Mouse (Mus musculus) heart, adult 8-10 months (tissue): ENCODE measurements around the gene Acadsb. TPM values are rescaled to one million over a fixed set of nuclear protein-coding genes. Genes with fewer than 3 reads are reported as not detected.
"Not testable (repeated sequence)": the region's sequence is repeated elsewhere in the genome, so short reads cannot be mapped to it uniquely, and the experiment has no call there.

Experiments used
- DNase-seq: peaks from one replicate; pipeline ENCODE4 v3.0.0; 2022; ENCODE audit warnings: low spot score
- total RNA-seq, 4 experiments: library from RNA; stranded (reverse); gene quantifications; 2 replicates each; pipeline ENCODE4 v1.2.4; 2022

Gene Acadsb
- 100 to 1,000 TPM; 230 to 262 (median 243) TPM for total RNA-seq

DNA sequence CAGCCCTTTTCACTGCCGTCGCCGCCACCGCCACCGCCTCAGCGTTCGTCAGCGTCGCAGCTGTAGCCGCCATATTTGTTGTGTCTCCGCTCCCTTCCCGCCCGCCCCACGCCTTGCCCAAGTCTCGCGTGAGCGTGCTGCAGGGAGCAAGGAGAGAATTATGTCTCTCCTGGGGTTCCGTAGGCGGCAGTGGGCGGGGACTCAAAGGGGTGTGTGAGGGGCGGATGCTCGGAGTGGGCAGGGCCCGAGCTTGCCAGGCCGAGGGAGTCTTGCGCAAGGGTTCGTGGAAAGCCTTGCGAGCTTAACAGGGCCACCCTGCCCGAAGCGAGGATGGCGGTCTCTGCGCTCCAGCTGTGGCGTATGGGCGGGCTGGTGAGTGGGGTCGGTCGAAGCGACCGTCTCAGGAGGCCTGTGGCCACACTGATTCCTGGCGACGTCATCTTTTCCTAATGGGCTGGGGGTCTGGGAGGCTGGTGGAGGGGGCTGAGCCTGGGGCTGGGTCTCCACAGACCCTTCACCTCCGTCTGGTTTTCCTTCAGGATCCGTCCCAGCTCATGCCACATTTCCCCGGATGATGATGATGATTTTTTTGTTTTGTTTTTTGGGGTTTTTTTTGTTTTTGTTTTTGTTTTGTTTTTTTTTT lies at the start of gene Acadsb, which contains the start of gene Ikzf5:
TSS of gene Acadsb (plus strand) at position 186 of the 643 bp plus-strand sequence.
TSS of gene Ikzf5 (minus strand) at position 106 of the 643 bp plus-strand sequence.
- peak; percentile 100 for DNase-seq

DNA sequence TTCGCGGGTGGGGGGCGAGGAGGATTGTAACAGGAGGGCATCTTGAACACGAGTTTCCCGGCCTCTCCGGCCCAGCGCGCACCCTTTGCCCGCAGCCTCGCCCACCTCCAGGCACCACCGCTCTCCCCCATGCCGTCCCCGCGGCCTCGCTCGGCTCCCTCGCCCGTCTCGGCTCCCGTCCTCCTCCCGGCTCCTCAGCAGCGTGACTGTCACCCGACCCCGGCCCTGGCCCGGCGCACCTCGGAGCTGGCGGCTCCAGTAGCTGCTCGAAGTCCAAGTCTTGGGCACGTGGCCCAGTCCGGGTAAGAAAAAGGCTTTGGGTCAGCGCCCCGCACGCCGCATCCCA lies 48.2 kb upstream of the Acadsb start:
- no peak for DNase-seq

DNA sequence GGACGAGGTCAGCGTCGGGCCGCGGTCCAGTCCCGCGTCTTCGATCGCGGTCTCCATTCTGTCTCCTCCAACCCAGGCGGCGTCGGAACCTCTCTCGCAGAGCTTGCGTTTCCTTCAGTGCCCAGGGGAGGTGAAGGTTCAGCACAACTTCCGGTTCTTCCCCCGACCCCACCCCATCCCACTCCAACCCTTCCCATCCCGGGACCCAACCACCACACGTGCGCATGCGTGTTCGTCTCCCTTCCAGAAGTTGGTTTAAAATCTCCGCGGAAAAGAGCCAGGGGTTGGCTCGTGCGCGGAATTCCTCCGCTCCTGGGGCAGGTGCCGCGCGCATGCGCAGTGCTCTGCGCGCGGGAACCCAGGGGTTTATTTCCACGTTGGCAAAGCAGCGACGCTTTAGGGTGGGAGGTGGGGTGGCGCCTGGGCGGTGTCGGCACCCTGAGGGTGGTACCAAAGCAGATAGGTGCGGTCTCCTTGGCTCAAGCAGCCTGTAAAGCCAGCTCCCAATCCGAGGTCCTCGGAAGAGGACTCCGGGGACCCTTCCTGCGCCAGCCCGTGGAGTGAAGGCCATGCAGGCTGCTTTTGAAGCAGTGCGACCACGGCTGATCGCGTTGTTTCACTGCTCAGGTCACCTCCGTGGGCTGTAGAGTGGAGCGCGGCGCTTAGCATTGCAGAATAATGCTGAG lies 47.6 kb upstream of the Acadsb start, which contains the start of gene 2310057M21Rik:
TSS of gene 2310057M21Rik (minus strand) at position 145 of the 686 bp plus-strand sequence.
- peak; percentile 94 for DNase-seq

DNA sequence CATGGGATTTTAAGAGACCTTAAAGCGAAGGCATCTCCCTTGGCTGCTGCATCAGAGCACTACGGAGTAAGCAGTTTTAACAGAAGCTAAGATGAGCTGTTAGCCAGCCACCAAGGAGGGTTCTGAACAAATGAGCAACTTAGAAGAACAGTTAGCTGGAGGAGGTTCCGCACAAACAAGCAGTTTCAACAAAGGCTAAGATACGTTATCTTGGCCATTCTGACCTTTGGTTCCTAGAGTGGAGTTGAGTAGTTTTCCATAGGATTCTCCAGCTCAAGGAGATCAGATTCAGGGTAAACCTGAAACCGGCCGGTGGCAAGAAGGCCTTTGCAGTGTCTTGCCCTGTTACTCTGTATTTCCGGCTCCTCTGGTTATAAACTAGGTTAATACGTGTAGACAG lies 46.3 kb upstream of the Acadsb start:
- DNase-seq, result no peak

DNA sequence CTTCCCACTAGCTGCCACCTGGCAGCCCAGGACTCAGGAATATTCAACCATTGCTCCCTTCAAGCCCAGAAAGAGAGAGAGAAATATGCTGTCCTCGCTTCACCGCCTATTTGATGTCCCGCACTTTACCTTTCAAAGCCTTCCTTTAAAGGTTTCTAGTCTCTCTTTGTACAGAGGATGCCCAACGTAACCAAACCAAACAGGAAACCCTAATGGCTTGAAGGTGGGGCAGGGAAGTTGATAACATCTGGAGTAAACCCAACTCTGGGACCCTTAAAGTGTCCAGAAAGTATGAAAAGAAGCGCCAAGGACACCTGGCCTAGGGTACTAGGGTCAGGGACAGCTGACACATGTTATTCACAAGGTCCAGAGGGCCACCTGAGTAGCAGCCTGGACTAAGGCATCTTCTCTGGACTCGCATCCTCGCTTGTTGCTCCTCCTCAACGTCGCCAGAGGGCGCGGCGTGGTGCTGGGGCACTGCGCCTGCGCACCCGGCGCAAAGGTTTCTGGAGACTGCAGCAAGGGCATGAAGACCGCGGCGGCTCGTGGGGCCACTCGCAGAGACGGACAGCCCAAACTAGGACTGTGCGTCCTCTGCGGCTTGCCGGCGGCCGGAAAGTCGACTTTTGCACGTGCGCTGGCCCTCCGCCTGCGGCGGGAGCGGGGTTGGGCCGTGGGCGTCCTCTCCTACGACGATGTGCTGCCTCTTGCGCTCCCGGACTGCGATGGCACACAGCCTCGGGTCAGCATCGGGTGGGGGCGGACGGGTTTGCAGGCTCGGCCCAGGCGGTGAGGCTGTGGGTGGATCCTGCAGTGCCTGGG lies 39.5 kb upstream of the Acadsb start, which contains the start of gene Pstk:
TSS of gene Pstk (plus strand) at position 494 of the 822 bp plus-strand sequence.
- DNase-seq, result peak; percentile 88

DNA sequence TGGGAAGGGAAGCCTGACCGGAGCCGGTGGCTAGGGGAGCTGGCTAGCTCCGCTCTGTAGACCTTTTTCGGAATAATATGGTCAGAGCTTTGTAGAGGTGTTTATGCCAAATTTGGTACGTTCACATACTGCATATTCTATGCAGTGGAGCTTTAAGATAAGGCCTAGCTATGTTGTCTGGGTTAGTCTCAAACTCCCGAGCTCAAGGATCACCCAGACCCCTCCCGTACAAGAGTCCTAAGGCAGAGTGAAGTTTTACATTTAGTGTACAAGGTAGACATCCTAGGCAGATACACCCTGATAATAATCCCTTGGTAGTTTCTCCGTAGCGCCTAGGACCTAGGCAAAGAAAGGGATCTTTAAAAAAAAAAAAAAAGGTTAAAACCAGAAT lies 38.9 kb upstream of the Acadsb start:
- DNase-seq, result no peak

DNA sequence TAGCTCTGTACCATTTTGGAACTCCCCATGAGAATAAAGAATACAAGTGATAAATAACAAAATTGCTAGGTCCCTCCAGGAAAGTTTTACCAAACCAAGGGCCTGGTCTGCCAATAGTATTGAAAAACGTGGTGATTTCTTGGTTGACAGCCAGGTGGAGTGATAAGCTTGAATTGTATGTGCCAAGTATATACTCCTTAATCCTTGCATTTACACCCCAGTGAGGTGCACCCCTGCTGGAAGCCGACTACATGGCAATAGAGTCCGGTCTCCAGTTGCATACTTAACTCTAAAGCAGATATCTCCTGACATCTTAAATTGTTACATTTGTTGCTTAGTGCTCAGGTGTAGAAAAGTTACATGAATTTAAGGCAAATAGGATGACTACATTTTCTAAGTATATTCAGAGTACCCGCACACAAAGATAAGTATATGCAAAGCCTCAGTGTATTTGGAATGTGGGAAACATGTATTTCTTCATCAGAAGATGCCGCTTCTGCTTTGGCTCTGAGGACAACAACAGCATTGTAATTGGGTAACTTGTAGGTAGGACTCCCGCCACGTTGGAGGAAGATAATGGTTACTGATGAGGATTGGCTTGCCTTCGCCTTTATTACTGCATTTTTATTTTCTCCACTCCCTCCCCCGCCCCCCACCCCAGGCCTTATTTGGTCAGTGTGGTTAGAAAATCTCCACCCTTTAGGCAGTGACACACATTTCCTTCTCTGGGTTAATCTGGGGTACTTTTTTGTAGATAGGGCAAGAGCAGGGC lies 38.3 kb upstream of the Acadsb start:
- no peak for DNase-seq

DNA sequence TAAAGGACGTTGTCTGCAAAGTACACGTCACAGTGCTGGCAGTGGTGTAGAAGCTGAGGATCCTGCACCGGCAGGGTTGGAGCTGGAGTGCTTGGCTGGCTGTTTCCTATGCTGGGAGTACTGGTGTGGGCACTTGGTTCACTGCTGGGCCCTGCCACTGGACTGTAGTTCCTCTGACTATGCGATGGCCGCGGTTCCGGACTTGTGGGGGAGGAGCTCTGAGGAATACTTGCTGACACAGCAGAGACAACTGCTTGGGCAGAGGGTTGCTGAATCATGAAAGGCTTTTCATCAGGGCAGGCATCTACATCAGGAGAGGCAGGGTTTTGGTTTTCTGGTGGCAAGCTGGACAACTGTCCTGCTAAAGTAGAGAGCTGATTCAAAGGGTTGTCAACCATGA lies 18.6 kb upstream of the Acadsb start:
- not testable (repeated sequence) for DNase-seq

DNA sequence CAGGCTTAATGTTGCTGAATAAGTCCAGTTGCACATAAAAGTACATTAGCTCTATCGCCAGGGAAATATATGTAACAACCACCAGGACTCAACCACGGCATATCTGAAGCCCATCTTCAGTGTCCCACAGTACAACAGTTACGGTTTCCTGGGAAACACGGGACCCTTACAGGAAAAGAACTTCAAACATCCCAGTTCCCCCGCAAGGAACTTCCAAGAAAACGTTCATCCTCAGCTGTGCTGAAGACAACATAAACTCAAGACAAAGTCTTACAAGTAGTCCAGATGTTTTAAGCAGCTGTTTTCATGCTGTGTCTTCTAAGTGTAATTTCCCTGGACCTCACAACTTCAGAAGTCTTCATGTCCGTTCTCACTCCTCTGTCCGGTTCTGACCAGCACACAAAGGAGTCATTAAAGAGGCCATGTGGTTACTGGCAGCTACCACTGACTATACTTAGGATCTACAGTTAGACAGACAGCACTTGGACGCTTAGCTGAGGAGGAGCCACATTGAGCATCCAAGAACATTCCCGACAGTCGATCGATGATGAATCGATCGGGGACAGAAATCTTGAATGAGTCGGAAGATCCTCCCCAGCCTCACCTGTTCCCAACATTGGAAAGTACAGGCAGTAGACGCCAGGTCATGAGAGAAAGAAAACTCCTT lies 947 bp upstream of the Acadsb start:
- peak; percentile 19 for DNase-seq

DNA sequence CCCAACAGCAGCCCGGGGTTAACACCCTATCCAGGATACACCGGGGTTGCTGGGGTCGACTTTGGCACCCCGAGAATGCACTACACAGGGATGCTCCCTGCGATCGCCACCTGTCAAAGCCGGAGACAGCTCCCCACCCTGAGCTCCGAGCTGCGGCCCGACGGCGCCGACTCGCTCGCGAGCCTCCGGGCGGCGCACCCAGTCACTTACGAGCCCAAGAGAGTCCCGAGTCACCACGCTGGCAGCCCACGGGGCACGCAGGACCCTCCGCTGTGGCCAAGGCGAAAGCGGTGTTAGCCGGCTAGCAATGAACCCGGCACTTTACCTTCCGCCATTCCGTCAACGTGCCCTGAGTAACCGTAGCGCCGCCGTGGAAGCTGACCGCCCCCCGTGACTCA lies 414 bp upstream of the Acadsb start:
- DNase-seq, result no peak

DNA sequence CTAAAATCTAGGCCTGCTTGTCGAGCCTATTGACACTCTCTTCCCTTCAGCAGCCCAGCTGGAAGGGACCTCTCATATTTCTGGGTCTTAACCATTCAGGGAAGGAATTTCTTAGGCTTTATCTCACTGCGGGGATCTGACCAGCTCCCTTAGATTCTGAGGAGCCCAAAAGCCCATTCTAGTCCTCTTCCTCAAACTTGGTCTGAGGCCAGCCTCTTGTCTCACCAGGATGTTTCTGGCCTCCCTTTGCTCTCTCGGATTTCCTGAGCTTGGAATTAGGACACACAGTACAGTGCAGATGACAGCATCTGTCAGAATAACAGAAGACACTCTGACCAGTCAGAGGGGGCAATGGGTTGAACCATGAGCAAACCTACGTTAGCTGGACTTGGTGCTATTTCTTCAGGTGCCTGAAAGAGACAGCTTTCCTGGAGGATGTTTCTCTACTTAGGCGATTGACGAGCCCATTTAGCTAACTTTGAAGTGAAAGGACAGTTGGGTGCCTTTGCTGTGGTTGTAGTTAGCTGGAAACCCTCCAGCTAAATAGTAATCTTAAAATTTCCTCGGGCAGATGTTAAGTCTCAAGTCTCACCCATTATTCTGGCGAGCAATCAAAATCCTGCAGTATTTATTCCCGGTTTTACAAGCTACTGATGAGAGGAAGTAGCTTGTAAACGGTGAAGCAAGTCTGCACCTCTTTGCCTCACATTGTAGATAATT lies 980 bp downstream of the Acadsb start:
- DNase-seq, result peak; percentile 35

DNA sequence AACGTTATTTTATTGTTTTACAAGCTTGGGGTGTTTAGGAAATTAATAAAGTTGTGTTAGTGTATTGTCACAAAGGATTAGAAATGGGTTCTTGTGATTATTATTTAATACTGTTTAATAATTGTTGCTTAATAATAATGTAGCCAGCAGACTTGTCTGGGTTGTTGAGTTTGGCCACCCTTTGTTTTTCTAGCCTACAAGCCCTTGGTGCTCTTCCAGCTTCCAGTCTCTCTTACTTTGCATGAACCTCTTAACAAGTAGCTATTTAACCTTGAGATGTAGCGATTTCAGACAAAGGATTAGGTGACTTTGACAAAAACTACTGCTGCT lies 1.5 kb downstream of the Acadsb start:
- no peak for DNase-seq

DNA sequence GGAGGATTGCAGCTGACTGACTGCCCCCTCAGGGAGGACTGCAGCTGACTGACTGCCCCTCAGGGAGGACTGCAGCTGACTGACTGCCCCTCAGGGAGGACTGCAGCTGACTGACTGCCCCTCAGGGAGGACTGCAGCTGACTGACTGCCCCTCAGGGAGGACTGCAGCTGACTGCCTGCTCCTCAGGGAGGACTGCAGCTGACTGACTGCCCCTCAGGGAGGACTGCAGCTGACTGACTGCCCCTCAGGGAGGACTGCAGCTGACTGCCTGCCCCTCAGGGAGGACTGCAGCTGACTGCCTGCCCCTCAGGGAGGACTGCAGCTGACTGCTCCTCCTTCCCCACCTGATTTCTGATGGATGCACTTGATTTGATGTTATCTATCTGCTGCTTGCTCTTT lies 6.3 kb downstream of the Acadsb start:
- not testable (repeated sequence) for DNase-seq

DNA sequence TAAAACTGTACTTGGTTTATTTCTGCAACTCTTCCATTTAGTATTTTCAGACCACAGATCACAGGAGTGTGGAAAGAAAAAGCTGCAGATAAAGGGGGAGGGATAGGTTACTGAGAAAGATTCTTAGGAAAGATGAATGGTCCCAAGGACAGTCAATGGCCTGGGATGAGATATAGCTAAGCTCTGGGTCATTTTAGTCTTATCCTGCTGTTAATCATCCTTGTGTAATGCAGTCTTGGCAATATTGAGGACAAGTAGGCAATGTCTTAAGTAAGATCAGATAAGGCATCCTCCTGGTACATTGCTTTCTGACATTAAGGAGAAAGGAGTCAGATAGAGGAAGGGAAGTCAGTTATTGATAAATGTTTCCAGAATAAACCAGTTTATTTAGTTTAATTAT lies 7.2 kb downstream of the Acadsb start:
- no peak for DNase-seq

DNA sequence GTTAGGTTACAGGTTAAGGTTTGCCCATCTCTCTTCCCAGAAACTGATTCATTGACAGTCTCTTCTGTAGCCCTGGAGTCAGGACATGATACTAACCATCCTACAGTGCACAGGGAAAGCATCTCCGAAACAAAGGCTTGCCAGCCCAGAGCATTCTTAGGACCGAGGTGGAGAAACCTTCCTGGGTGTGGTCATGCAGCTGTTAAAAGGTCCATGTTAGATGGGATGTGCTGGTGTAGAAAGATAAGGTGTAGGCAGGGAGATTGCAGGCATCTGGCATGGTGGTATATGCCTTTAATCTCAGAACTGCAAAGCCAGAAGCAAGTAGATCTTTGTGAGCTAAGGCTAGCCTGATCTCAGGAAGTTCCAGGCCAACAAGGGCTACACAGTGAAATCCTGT lies 14.5 kb downstream of the Acadsb start:
- no peak for DNase-seq

DNA sequence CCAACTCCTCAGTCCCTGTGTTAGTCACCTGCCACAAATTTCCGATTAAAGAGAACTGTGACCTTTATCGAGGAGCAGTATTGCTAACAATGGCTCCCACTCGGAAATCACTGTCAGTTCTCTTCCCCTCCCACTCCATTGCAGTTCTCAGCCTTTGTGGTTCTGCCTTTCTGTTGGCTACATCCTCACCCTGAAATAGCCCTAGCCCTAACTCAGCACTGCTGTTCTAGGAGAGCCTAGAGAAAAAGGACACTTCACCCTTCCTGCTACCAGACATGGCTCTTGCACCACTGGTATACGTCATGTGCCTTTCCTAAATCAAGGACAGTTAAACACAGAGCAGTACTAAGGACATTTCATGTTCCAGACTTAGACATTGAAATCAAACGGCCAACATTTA lies 16.9 kb downstream of the Acadsb start:
- DNase-seq, result no peak

DNA sequence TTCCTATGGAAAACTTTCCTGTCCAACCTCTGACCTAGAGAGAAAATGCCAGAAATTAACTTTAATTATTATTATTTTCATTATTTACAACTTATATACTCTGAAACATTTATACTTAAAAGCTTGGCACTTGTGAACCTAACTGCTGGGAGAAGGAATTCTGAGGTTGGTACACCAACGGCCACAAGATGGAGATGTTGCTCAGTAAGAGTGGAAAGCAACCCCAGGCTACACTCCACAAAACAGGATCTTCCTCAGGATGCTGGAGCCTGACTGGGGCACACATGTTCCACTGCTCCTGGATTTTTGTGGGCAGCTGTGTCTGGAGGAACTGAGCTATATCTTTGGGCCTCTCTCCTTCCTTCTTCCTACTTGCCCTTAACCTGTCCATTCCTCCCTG lies 21.8 kb downstream of the Acadsb start:
- DNase-seq, result peak; percentile 11

DNA sequence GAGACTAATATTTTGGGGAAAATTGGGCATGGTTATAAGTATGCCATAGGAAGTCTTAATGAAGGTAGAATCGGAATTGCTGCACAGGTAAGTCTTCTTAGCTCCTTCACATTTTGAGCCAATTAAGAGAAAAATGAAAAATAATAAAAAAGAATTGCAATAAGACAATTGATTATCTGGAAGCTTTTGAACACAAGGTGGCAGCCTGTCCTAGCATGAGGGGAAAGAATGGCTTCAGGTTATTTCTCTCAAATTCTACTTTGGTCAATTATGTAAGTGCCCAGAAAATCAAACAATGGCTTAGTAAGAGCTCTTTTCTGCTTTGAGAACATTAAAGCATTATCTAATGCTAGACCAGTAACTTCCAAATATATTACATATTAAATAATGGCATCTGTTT lies 23.9 kb downstream of the Acadsb start:
- no peak for DNase-seq

DNA sequence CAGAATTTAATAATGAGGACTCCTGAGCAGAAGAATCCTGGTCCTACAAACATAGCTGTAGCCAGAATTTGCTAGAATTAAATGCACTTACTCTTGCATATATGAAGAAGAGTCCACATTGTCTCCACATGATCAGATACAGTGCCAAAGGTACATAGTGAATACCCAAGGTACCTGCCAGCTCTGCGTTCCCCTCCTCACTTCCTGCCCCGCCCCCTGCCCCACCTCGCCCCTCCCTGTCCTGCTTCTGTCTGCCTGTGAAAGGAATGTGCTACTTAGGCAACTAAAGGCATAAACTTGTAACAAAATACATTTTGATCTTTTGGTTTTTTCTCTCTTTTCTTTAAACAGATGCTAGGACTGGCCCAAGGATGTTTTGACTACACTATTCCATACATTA lies 26.6 kb downstream of the Acadsb start:
- no peak for DNase-seq

DNA sequence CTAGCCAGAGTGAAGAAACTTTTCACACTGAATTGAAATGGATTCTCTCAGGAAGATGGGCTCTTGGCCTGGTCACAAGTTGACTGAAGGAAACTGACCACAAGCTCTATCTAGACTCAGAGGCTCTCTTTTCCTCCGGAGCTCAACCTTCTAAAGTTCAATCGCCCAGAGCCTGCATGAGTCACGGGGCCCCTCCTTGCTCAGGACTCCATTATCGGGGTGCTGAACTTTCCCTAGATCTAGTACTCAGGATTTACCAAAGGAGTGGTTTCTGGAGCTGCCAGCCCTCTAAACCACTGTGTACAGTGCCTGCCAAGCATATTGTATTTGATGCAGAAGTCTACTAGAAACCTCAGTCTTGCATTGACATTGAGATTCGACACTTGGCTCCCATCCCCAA lies 46.3 kb downstream of the Acadsb start:
- DNase-seq, result no peak
